Mouse (Mus musculus): ENCODE measurements around the gene Fadd. TPM values are rescaled to one million over a fixed set of nuclear protein-coding genes. Genes with fewer than 3 reads are reported as not detected.

Fadd gene
- 4.0 and 4.5 TPM in 2 replicates for polyA plus RNA-seq (2015; fragmentation: Nextera tagmentation; extraction: Ambion mirVana)

DNA sequence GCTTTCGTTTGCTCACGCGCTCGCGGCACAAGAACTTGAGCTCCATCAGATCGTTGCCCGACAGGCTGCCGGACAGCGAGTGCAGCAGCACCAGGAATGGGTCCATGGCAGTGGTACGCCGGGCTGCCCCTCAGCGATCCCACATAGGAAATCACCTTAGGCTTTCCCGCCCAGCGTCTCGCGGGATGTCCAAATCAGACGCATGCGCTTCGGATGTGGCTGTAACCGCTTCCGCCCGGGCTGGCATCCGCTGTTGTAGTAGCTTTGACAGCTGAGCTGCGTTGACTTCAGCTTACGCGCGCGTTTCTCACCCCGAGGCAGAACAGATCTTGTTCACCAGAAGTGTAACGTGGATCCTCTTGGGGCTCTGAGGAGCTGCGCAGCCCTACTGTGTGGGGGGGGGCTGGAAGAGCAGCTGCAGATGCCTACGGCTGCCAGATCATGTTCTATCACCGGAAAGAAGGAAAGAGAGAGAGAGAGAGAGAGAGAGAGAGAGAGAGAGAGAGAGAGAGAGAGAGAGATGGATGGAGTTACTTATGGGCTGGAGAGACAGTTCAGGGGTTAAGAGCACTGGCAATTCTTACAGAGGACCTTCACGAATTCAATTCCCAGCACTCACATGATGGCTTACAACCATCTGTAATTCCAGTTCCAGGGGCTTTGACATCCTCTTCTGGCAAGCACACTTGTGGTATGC, at the start of gene Fadd:
Fadd (minus strand) TSS at position 180 of the 697 bp plus-strand sequence.
- WGBS, result 2% methylated on average over 34 of the region's 34 CpGs
- peaks cover 16% of the 10 kb centered on the region for H3K4me1 ChIP-seq (ENCODE audit: control insufficient read depth, insufficient read depth, low read length)
- peak within 1 kb of the TSS; percentile 69 for H3K4me3 ChIP-seq (ENCODE audit: low read depth, low read length)
- peak within 1 kb of the TSS; percentile 74 for H3K4me2 ChIP-seq (ENCODE audit: low read length)
- no peaks in the 10 kb centered on the region for H3K27me3 ChIP-seq (ENCODE audit: control insufficient read depth, insufficient read depth, low read depth, low read length)
- peak within 1 kb of the TSS; percentile 86 for H3K27ac ChIP-seq (ENCODE audit: low read length)
- H3K36me3 ChIP-seq (ENCODE audit: control insufficient read depth, insufficient read depth, low read length), result peaks cover 4% of the 10 kb centered on the region; the same call in 1 of the 2 replicates
- ATAC-seq, result peak; percentile 92
- no peaks in the 10 kb centered on the region for H3K9me3 ChIP-seq (replicated peaks; ENCODE audit: control insufficient read depth, low read length, poor library complexity, severe bottlenecking)
- H3K9ac ChIP-seq (ENCODE audit: low read depth, low read length), result peak within 1 kb of the TSS; percentile 78

DNA sequence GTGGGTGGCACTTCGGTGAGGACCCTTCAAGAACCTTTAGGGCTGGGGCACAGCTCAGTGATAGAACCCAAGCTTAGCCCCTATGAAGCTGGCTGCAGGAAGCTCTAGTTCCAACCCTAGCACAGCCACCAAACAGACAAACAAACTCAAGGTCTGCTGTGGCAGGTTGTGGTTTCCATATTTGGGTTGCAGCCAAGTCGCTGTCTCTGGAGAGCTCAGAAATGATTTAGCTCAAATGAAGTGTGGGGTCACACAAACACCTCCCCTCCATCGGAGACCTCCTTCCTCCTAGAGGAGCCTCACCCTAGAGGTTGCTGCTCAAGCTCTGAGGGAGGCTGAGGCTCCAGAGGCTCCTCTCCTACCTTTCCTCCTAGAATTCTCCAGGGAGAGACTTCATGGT, 48.4 kb upstream of the Fadd start:
- H3K36me3 ChIP-seq (ENCODE audit: control insufficient read depth, insufficient read depth, low read length), result no peaks in the 10 kb centered on the region
- no peak overlapping the region for H3K27ac ChIP-seq (ENCODE audit: low read length)
- H3K4me1 ChIP-seq (ENCODE audit: control insufficient read depth, insufficient read depth, low read length), result peaks cover 8% of the 10 kb centered on the region; the same call in 1 of the 2 replicates
- no peak overlapping the region for H3K9ac ChIP-seq (ENCODE audit: low read depth, low read length)
- H3K4me3 ChIP-seq (ENCODE audit: low read depth, low read length), result no peak overlapping the region
- no peaks in the 10 kb centered on the region for H3K9me3 ChIP-seq (replicated peaks; ENCODE audit: control insufficient read depth, low read length, poor library complexity, severe bottlenecking)
- no peaks in the 10 kb centered on the region for H3K27me3 ChIP-seq (ENCODE audit: control insufficient read depth, insufficient read depth, low read depth, low read length)
- H3K4me2 ChIP-seq (ENCODE audit: low read length), result no peak overlapping the region
- ATAC-seq, result no peak
- 78% methylated on average over 3 of the region's 3 CpGs for WGBS

DNA sequence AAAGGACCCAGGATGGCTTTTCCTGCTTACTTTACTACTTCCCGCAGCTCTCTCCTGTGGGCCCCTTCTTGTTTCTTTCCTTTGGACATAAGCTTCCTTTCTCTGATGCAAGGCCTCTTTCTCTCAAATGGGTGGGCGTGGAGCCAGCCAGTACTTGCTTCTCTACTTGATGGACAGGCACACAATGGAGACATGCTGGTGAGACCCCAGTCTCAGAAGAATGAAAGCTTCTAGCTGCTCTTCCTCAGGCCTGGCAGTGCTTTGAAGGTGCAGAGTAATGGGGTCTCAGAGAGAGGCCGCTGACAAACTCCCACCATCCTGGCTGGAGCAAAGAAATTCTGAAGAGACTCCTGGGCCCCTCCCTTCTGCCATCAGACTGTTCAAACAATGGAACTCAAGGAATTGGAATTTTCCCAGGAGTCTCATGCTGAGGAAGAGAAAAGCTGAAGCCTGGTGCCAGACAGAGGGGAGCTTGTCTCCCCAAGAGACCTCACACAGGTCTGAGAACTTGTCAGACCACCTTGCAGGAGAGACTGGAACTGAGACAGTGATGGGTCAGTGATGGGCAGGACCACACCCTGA, 46.2 kb upstream of the Fadd start:
- Histone ChIP-seq H3K9me3 (replicated peaks; ENCODE audit: control insufficient read depth, low read length, poor library complexity, severe bottlenecking) (no peaks in the 10 kb centered on the region), H3K9ac (ENCODE audit: low read depth, low read length) (no peak overlapping the region), H3K27ac (ENCODE audit: low read length) (peak overlapping the region; percentile 76), H3K4me1 (ENCODE audit: control insufficient read depth, insufficient read depth, low read length) (peaks cover 8% of the 10 kb centered on the region; the same call in 1 of the 2 replicates), H3K27me3 (ENCODE audit: control insufficient read depth, insufficient read depth, low read depth, low read length) (no peaks in the 10 kb centered on the region), H3K4me3 (ENCODE audit: low read depth, low read length) (no peak overlapping the region), H3K36me3 (ENCODE audit: control insufficient read depth, insufficient read depth, low read length) (no peaks in the 10 kb centered on the region), H3K4me2 (ENCODE audit: low read length) (no peak overlapping the region)
- peak; percentile 90 for ATAC-seq
- 3% methylated on average over 3 of the region's 3 CpGs for WGBS

DNA sequence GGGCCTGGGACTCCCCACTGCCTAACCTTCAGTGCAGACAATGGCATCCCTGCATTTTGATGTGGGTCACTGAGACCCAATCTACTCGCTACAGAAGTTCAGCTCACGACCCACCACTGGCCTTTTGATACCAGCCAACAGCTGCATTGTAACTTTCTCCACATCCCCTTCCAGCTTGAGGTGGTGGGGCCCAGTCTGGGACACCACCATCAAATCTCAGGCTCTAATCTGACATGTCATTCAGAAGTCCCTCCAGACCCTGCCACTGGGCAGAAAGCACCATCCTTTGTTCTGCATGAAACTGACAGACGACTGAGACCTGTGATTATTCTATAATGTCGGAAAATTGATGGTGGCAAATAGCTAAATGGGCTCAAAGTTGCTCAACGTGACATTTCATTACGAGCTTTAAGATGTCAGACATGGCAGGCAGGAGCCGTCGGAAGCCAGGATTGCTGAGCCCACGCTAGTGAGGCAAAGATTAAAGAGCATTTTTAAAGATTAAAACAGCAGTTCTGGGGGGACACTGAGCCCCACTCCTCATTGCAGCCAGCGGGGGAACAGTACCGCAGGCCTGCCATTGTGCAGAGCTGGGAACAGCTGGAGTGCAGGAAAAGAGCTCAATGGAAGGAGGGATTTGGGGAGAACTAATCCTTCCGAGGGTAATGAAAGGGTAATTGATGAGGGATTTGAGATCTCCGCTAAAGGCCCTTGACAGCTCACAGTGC, 45.5 kb upstream of the Fadd start:
- Histone ChIP-seq H3K27me3 (ENCODE audit: control insufficient read depth, insufficient read depth, low read depth, low read length) (no peaks in the 10 kb centered on the region), H3K4me2 (ENCODE audit: low read length) (no peak overlapping the region), H3K9ac (ENCODE audit: low read depth, low read length) (no peak overlapping the region), H3K4me3 (ENCODE audit: low read depth, low read length) (no peak overlapping the region), H3K9me3 (replicated peaks; ENCODE audit: control insufficient read depth, low read length, poor library complexity, severe bottlenecking) (no peaks in the 10 kb centered on the region), H3K36me3 (ENCODE audit: control insufficient read depth, insufficient read depth, low read length) (no peaks in the 10 kb centered on the region), H3K4me1 (ENCODE audit: control insufficient read depth, insufficient read depth, low read length) (peaks cover 8% of the 10 kb centered on the region; the same call in 1 of the 2 replicates), H3K27ac (ENCODE audit: low read length) (peak overlapping the region; percentile 76)
- peak; percentile 78 for ATAC-seq
- 8% methylated on average over 13 of the region's 13 CpGs for WGBS

DNA sequence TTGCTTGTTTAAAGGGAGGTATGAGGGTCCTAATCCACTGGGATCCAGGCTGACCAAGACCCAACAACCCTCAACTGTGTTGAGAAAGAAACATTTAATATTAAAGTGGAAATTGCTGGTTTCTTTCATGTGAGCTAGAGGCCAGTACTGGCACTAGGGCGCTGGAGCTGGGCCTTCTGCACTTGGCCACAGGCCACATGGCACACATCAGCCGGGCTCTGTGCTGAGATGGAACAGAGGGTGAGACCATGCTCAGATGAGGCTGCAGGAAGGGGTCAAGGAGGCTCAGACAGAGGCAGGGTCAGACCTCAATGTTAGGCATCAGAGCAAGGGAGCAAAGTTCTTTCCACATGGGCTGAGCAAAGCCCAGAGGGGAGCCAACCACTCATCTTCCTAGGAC, 43.8 kb upstream of the Fadd start:
- peaks cover 13% of the 10 kb centered on the region; the same call in 1 of the 2 replicates for H3K4me1 ChIP-seq (ENCODE audit: control insufficient read depth, insufficient read depth, low read length)
- H3K4me2 ChIP-seq (ENCODE audit: low read length), result no peak overlapping the region
- H3K4me3 ChIP-seq (ENCODE audit: low read depth, low read length), result no peak overlapping the region
- no peaks in the 10 kb centered on the region for H3K36me3 ChIP-seq (ENCODE audit: control insufficient read depth, insufficient read depth, low read length)
- no peaks in the 10 kb centered on the region for H3K27me3 ChIP-seq (ENCODE audit: control insufficient read depth, insufficient read depth, low read depth, low read length)
- no peak overlapping the region for H3K9ac ChIP-seq (ENCODE audit: low read depth, low read length)
- 0 out of 2 replicates have a peak, but pooled peaks cover 3% of the 10 kb centered on the region for H3K9me3 ChIP-seq (replicated peaks; ENCODE audit: control insufficient read depth, low read length, poor library complexity, severe bottlenecking)
- no peak overlapping the region for H3K27ac ChIP-seq (ENCODE audit: low read length)
- no peak for ATAC-seq
- 74% methylated on average over 2 of the region's 2 CpGs for WGBS

DNA sequence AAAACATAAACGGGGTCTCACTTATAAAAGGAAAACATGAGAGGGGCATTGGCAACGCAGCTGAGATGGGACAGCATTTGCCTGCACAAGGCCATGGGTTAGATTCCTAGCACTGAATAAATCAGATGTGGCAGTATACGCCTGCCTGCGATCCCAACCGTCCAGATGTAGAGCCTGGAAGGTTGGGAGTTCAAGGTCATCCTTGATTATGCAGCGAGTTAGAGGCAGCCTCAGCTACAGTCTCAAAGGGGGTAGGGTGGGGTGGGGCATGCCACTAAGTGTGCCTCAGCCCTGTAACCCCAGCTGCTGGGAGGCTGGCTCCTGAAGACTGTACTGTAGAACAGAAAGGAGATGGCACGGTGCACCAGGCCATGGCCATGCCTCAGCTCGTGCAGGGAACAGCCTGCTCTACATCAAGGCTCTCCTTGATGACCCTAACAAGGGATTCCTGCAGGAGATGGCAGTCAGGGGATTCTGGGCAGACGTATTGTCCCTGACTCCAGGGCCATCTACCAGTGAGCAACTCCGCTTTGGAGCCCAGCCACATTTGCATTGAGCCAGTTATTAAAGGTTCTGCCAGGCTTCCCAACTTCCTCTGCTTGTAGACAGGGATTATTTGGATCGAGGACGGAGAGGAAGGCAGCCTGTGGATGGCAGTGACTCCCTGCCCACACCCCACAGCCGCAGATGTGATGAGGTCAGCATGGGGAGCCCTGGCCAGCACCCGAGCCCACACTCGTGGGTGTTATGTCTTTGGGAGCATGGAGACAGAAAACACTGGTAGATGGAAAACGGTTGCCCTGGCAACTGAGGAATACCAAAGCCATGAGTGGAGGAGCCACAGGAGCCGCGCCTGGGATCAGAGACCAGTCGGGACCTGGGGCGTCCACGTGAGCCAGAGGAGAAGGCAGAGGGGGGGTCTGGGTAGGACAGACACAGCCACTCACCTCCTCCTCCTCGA, 38.7 kb upstream of the Fadd start:
- H3K4me3 ChIP-seq (ENCODE audit: low read depth, low read length), result no peak overlapping the region
- peaks cover 6% of the 10 kb centered on the region; the same call in 1 of the 2 replicates for H3K4me1 ChIP-seq (ENCODE audit: control insufficient read depth, insufficient read depth, low read length)
- 0 out of 2 replicates have a peak, but pooled peaks cover 3% of the 10 kb centered on the region for H3K9me3 ChIP-seq (replicated peaks; ENCODE audit: control insufficient read depth, low read length, poor library complexity, severe bottlenecking)
- no peak overlapping the region for H3K9ac ChIP-seq (ENCODE audit: low read depth, low read length)
- peak overlapping the region; percentile 52 for H3K27ac ChIP-seq (ENCODE audit: low read length)
- H3K36me3 ChIP-seq (ENCODE audit: control insufficient read depth, insufficient read depth, low read length), result no peaks in the 10 kb centered on the region
- no peaks in the 10 kb centered on the region for H3K27me3 ChIP-seq (ENCODE audit: control insufficient read depth, insufficient read depth, low read depth, low read length)
- no peak overlapping the region for H3K4me2 ChIP-seq (ENCODE audit: low read length)
- peak; percentile 80 for ATAC-seq
- WGBS, result 49% methylated on average over 22 of the region's 22 CpGs

DNA sequence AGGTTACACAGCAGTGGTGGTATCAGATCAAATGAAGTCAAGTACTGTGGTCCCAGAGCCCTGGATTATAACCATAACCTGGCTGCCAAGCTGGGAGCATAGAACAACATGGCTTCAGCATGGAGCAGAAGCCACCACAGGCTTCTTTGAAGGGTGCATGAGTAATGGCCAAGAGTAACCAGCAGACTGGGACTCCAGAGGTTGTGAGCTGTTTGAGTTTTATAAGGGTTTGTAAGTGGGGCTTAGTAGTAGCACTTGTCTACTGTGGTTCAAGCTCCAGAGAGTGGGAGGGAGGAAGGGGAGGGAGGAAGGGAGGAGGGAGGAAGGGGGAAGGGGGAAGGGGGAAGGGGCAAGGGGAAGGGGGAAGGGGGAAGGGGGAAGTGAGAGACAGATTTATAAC, 38.1 kb upstream of the Fadd start:
- H3K27me3 ChIP-seq (ENCODE audit: control insufficient read depth, insufficient read depth, low read depth, low read length), result no peaks in the 10 kb centered on the region
- H3K4me3 ChIP-seq (ENCODE audit: low read depth, low read length), result no peak overlapping the region
- no peaks in the 10 kb centered on the region for H3K36me3 ChIP-seq (ENCODE audit: control insufficient read depth, insufficient read depth, low read length)
- H3K4me2 ChIP-seq (ENCODE audit: low read length), result no peak overlapping the region
- ATAC-seq, result no peak
- no peak overlapping the region for H3K27ac ChIP-seq (ENCODE audit: low read length)
- H3K4me1 ChIP-seq (ENCODE audit: control insufficient read depth, insufficient read depth, low read length), result peaks cover 6% of the 10 kb centered on the region; the same call in 1 of the 2 replicates
- 0 out of 2 replicates have a peak, but pooled peaks cover 3% of the 10 kb centered on the region for H3K9me3 ChIP-seq (replicated peaks; ENCODE audit: control insufficient read depth, low read length, poor library complexity, severe bottlenecking)
- no peak overlapping the region for H3K9ac ChIP-seq (ENCODE audit: low read depth, low read length)

DNA sequence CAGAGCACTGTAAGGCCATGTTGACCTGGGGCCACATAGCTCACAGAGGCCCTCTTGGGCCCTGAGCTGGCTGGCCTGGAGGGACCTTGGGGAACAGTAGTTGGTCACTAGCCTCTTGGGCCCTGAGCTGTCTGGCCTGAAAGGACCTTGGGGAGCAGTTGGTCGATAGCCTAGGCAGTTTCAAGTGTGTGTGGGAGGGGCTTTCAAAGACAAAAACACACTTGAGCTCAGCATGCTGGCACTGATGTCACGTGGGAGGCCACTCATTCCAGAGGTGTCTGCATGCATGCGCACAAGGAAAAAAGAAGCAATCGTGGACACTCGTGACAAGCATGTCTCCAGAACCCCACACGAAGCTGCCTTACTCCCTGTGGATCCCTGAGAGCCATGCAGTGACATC, 33.1 kb upstream of the Fadd start:
- Histone ChIP-seq H3K9me3 (replicated peaks; ENCODE audit: control insufficient read depth, low read length, poor library complexity, severe bottlenecking) (no peaks in the 10 kb centered on the region), H3K4me1 (ENCODE audit: control insufficient read depth, insufficient read depth, low read length) (no peaks in the 10 kb centered on the region), H3K9ac (ENCODE audit: low read depth, low read length) (no peak overlapping the region), H3K27ac (ENCODE audit: low read length) (no peak overlapping the region), H3K36me3 (ENCODE audit: control insufficient read depth, insufficient read depth, low read length) (no peaks in the 10 kb centered on the region), H3K4me3 (ENCODE audit: low read depth, low read length) (no peak overlapping the region), H3K4me2 (ENCODE audit: low read length) (no peak overlapping the region), H3K27me3 (ENCODE audit: control insufficient read depth, insufficient read depth, low read depth, low read length) (no peaks in the 10 kb centered on the region)
- 72% methylated on average over 6 of the region's 6 CpGs for WGBS
- no peak for ATAC-seq

Data from midbrain, embryonic 16.5 days (tissue).